Mouse (Mus musculus): ENCODE results near the gene Exph5. TPM values are rescaled to one million over a fixed set of nuclear protein-coding genes. Genes with fewer than 3 reads are reported as not detected.

Gene Exph5
- polyA plus RNA-seq, 1 experiment = 25.2 TPM

DNA sequence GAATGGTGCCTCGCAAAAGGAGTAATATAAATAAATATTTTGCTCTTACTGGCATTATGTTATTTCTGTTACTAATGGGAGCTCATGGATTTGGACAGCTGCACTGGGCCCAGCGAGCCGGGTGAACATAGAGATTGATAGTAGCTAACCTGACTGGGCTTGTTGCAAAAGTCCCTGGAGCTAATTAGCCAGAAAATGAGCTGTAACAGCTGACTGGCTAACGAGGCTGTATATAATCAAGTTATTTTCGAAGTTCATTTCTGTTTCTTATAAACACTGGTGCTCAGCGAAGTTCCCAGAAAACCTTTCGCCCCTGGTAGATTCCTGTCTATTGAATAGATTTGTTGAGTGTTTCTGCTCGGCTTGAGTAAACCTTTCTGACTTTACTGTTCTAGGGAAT, 101.5 kb downstream of the Exph5 start:
- no peak for DNase-seq
- WGBS = 51% methylated on average over 8 of the region's 8 CpGs
- Histone ChIP-seq H3K27ac (ENCODE audit: insufficient read depth, low read length) (no peak overlapping the region), H3K4me1 (ENCODE audit: control insufficient read depth, insufficient read depth, low read length) (no peaks in the 10 kb centered on the region; the same call in 1 of the 2 replicates), H3K27me3 (ENCODE audit: control insufficient read depth, insufficient read depth, low read length) (no peaks in the 10 kb centered on the region), H3K4me3 (replicated peaks; ENCODE audit: insufficient read depth, low read depth, low read length) (no peak overlapping the region)
- TF ChIP-seq POLR2A (IDR thresholded peaks at IDR 0.05; ENCODE audit: borderline replicate concordance, insufficient read depth, low read length) = no peak
- TF ChIP-seq CTCF (IDR thresholded peaks at IDR 0.05; ENCODE audit: borderline replicate concordance, insufficient read depth, low read depth, low read length) = no peak

DNA sequence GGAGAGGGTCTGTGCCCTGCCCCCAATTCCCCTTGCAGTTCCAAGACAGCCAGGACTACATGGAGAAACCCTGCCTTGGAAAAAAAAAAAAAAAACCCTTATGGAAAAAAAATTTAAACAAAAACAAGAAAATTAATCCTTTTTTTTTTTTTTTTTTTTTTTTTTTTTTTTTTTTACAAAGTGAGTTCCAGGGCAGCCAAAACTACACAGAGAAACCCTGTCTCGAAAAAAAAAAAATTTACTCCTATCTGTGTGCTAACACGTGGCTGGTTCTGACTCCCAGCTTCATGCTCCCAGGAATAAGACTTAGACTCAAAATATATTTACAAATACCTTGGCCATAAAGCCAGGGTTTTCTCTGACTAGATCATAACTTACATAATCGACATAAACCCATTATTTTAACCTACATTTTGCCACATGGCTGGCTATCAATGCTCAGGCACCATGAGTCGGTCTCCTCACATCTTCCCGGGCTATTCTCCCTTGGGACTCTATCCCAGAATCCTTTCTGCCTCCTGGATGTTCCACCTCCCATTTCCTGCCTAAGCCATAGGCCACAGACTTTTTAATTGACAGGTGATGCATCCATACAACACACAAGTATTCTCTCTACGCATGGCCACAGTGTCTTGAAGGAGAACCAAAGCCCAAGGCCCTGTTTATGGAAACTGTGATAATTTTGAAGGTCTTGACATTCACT, 102.7 kb downstream of the Exph5 start:
- no peaks in the 10 kb centered on the region for H3K27me3 ChIP-seq (ENCODE audit: control insufficient read depth, insufficient read depth, low read length)
- no peak overlapping the region for H3K27ac ChIP-seq (ENCODE audit: insufficient read depth, low read length)
- 84% methylated on average over 6 of the region's 6 CpGs for whole genome bisulfite sequencing
- no peak for TF ChIP-seq CTCF (IDR thresholded peaks at IDR 0.05; ENCODE audit: borderline replicate concordance, insufficient read depth, low read depth, low read length)
- no peak for TF ChIP-seq POLR2A (IDR thresholded peaks at IDR 0.05; ENCODE audit: borderline replicate concordance, insufficient read depth, low read length)
- no peaks in the 10 kb centered on the region; the same call in 1 of the 2 replicates for H3K4me1 ChIP-seq (ENCODE audit: control insufficient read depth, insufficient read depth, low read length)
- DNase-seq = no peak
- no peak overlapping the region for H3K4me3 ChIP-seq (replicated peaks; ENCODE audit: insufficient read depth, low read depth, low read length)

DNA sequence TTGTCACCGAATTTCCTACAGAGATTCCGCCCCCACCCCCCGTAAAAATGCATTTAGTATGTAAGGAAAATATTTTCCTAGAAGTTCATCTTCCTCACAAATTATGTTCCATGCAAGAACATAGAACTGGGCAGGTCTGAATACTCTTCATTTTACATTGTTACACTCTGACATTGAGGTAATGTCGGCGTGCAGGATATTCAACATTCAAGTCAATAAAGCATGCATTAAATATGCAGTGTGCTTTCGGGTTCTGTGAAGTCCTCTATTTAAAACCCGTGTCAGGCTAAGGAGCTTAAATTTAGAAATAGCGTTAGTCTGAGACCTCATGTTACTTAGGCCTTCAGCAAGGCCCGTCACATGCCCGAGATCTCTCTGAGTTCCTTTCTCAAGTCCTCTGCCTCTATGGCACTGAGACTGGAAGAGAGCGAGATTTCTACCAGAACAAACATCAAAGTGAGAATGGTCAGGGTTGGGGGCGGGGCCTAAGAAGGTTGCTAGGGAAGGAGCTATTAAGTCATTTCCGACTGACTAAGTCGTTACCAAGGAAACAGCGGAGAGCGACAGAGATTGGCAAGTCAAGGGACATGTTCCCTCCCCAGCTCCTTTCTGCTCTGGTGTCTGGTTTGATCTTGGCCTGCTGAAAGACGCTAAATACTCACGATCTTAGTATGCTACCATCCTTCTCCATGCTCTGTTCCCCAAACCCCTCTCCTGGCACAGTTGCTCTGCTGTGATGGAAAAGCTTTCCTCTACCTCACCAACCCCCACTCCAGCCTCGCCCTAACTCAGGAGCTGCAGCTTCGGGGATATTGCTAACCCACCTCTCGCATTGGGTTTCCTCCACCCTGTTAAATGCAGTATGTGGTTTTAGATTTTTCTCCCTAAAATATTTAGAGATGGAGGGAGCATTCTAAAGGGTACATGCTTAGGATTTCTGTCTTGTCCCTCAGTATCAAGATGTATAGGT, 103.6 kb downstream of the Exph5 start:
- TF ChIP-seq POLR2A (IDR thresholded peaks at IDR 0.05; ENCODE audit: borderline replicate concordance, insufficient read depth, low read length) (peak; percentile 38; the same call in 1 of the 2 replicates), CTCF (IDR thresholded peaks at IDR 0.05; ENCODE audit: borderline replicate concordance, insufficient read depth, low read depth, low read length) (no peak)
- peak; percentile 60 to 71 for DNase-seq
- H3K27me3 ChIP-seq (ENCODE audit: control insufficient read depth, insufficient read depth, low read length) = no peaks in the 10 kb centered on the region
- H3K4me1 ChIP-seq (ENCODE audit: control insufficient read depth, insufficient read depth, low read length) = no peaks in the 10 kb centered on the region; the same call in 1 of the 2 replicates
- H3K27ac ChIP-seq (ENCODE audit: insufficient read depth, low read length) = peak overlapping the region; percentile 15; the same call in 1 of the 2 replicates
- WGBS = 32% methylated on average over 21 of the region's 21 CpGs
- H3K4me3 ChIP-seq (replicated peaks; ENCODE audit: insufficient read depth, low read depth, low read length) = peak overlapping the region; percentile 38

DNA sequence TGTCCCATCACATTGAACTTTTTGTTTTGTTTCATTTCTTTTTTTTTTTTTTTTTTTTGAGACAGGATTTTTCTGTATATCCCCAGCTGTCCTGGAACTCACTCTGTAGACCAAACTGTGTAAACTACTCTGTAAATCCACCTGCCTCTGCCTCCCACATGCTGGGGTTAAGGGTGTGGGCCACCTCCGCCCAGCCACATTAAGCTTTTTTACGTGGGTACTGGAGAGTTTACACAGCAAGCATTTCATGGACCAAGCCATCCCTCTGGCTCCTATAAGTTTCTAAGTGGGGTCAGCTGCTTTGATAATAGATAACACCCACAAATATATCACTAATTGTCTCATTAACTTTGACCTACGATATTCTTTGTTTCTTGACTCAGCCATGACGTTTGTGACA, 107.1 kb downstream of the Exph5 start:
- Histone ChIP-seq H3K27ac (ENCODE audit: insufficient read depth, low read length) (no peak overlapping the region), H3K4me1 (ENCODE audit: control insufficient read depth, insufficient read depth, low read length) (no peaks in the 10 kb centered on the region), H3K27me3 (ENCODE audit: control insufficient read depth, insufficient read depth, low read length) (no peaks in the 10 kb centered on the region), H3K4me3 (replicated peaks; ENCODE audit: insufficient read depth, low read depth, low read length) (no peak overlapping the region)
- 80% methylated on average over 4 of the region's 4 CpGs for WGBS
- DNase-seq = no peak
- no peak for TF ChIP-seq CTCF (IDR thresholded peaks at IDR 0.05; ENCODE audit: borderline replicate concordance, insufficient read depth, low read depth, low read length)
- no peak for TF ChIP-seq POLR2A (IDR thresholded peaks at IDR 0.05; ENCODE audit: borderline replicate concordance, insufficient read depth, low read length)

DNA sequence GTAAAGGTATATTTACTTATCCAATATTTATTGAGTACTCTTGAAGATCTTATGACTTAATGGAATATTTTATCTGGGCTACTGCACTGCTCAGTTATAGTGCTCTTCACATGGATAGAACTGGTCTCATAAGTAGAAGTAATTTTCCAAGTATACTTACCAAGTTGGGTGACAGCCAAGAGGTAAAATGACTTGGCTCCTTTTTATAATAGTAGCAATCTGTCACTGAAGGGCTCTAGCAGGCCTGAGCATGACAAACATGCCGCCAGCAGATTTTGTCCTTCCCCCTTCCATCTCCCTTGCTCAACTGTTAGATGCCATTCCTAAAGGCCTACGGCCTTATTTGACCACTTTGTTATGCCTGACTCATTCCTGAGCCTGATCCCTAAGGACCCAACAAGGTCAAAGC, 107.5 kb downstream of the Exph5 start:
- no peak overlapping the region for H3K4me3 ChIP-seq (replicated peaks; ENCODE audit: insufficient read depth, low read depth, low read length)
- 19% methylated on average over 2 of the region's 2 CpGs for WGBS
- H3K27me3 ChIP-seq (ENCODE audit: control insufficient read depth, insufficient read depth, low read length) = no peaks in the 10 kb centered on the region
- DNase-seq = no peak
- H3K4me1 ChIP-seq (ENCODE audit: control insufficient read depth, insufficient read depth, low read length) = no peaks in the 10 kb centered on the region
- TF ChIP-seq CTCF (IDR thresholded peaks at IDR 0.05; ENCODE audit: borderline replicate concordance, insufficient read depth, low read depth, low read length) (no peak), POLR2A (IDR thresholded peaks at IDR 0.05; ENCODE audit: borderline replicate concordance, insufficient read depth, low read length) (no peak)
- H3K27ac ChIP-seq (ENCODE audit: insufficient read depth, low read length) = no peak overlapping the region

DNA sequence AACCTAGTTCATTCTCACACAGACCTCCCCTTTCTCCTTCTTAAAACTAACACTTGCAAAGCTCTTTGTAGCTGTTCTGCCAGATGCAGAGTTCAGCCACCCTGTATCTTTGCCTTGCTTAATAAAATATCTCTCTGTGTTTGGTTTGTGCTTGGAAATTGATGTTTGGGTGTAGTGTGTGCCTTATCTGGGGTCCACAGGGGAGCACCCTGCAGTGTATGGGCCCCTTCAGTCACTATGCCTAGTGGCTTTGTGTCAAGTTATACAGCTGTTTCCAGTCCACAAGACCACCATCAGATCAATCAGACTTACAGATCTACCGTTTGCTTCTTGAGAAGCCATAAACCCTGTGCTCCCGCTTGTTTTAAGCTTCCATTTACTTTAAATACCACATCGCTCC, 108.0 kb downstream of the Exph5 start:
- Histone ChIP-seq H3K27me3 (ENCODE audit: control insufficient read depth, insufficient read depth, low read length) (no peaks in the 10 kb centered on the region), H3K4me3 (replicated peaks; ENCODE audit: insufficient read depth, low read depth, low read length) (no peak overlapping the region), H3K4me1 (ENCODE audit: control insufficient read depth, insufficient read depth, low read length) (no peaks in the 10 kb centered on the region), H3K27ac (ENCODE audit: insufficient read depth, low read length) (no peak overlapping the region)
- no peak for DNase-seq
- TF ChIP-seq POLR2A (IDR thresholded peaks at IDR 0.05; ENCODE audit: borderline replicate concordance, insufficient read depth, low read length) = no peak
- TF ChIP-seq CTCF (IDR thresholded peaks at IDR 0.05; ENCODE audit: borderline replicate concordance, insufficient read depth, low read depth, low read length) = no peak
- WGBS = 89% methylated on average over 3 of the region's 3 CpGs

DNA sequence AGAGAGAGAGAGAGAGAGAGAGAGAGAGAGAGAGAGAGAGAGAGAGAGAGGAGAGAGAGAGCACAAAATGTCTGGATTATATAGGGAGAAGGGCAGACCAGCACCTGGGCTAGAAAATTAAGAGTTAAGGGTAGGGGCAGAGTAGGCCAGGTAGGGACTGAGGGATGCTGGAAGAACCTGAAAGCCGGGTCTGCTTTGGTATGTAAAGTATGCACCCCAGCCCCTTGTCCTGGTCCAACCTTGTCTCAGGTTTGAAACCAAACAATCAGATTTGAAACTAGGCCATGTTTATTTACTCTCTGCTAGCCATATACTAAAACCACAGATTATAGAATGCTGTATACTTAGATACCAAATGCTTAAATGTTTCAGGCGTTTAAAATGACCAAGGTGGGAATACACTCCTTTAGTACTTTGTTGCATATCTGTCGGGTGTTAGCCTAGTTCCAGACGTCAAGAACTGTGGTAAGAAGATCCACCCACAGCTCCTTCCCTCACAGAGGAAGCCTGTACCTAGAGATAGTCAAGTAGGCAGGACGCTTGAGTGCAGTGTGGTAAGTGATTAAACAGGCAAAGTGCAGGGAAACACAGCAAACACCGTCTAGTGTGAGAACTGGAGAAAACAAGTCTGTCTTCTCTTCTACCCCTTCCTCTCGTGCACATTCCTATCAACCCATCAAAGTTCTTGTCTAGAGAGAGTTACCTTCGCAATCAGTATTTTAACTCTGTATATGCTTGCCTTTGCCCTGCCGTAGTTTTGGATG, 120.8 kb downstream of the Exph5 start:
- Histone ChIP-seq H3K27me3 (ENCODE audit: control insufficient read depth, insufficient read depth, low read length) (no peaks in the 10 kb centered on the region), H3K27ac (ENCODE audit: insufficient read depth, low read length) (no peak overlapping the region), H3K4me1 (ENCODE audit: control insufficient read depth, insufficient read depth, low read length) (no peaks in the 10 kb centered on the region), H3K4me3 (replicated peaks; ENCODE audit: insufficient read depth, low read depth, low read length) (no peak overlapping the region)
- TF ChIP-seq POLR2A (IDR thresholded peaks at IDR 0.05; ENCODE audit: borderline replicate concordance, insufficient read depth, low read length) (no peak), CTCF (IDR thresholded peaks at IDR 0.05; ENCODE audit: borderline replicate concordance, insufficient read depth, low read depth, low read length) (no peak)
- WGBS = 80% methylated on average over 9 of the region's 9 CpGs
- no peak for DNase-seq

All from cerebellum, adult 2 months (tissue).